Mouse (Mus musculus) kidney, postnatal 25 days (tissue): ENCODE results near the gene Ugt1a8.

Experiments
- DNase-seq, 2 experiments: peaks; one replicate each; pipeline ENCODE4 v3.0.0; 2021; ENCODE audit warnings: mixed read lengths in 2 of 2

Ugt1a8 gene

GRCm38 (mm10) chr1:88238771-88239170, 151.2 kb downstream of the Ugt1a8 start:
- peak in 1 of 2 experiments; percentile 60 for DNase-seq

GRCm38 (mm10) chr1:88240072-88240471, 152.5 kb downstream of the Ugt1a8 start:
- peak in 1 of 2 experiments; percentile 64 for DNase-seq

- DNase-seq = peak in 1 of 2 experiments; percentile 59
These were observed 153.0 kb downstream of the Ugt1a8 start for GRCm38 (mm10) chr1:88240579-88240978.

- peak in 1 of 2 experiments; percentile 51 for DNase-seq
These were observed 156.2 kb downstream of the Ugt1a8 start for GRCm38 (mm10) chr1:88243861-88244260.

GRCm38 (mm10) chr1:88245881-88246280, 158.3 kb downstream of the Ugt1a8 start:
- peak in 1 of 2 experiments; percentile 59 for DNase-seq

- no peak for DNase-seq
These were observed 158.8 kb downstream of the Ugt1a8 start for GRCm38 (mm10) chr1:88246386-88246785.

- no peak for DNase-seq
These were observed 160.0 kb downstream of the Ugt1a8 start for GRCm38 (mm10) chr1:88247660-88248059.

GRCm38 (mm10) chr1:88248658-88249057, 161.0 kb downstream of the Ugt1a8 start:
- no peak for DNase-seq

- no peak for DNase-seq
These were observed 162.0 kb downstream of the Ugt1a8 start for GRCm38 (mm10) chr1:88249596-88249995.

GRCm38 (mm10) chr1:88250023-88250422, 162.4 kb downstream of the Ugt1a8 start:
- DNase-seq = no peak

GRCm38 (mm10) chr1:88253106-88253505, 165.5 kb downstream of the Ugt1a8 start:
- no peak for DNase-seq

- DNase-seq = no peak
These were observed 165.9 kb downstream of the Ugt1a8 start for GRCm38 (mm10) chr1:88253540-88253939.

GRCm38 (mm10) chr1:88254793-88255465, 167.3 kb downstream of the Ugt1a8 start:
- no peak for DNase-seq

- DNase-seq = no peak
These were observed 167.8 kb downstream of the Ugt1a8 start for GRCm38 (mm10) chr1:88255466-88255857.

GRCm38 (mm10) chr1:88255989-88256754, 168.6 kb downstream of the Ugt1a8 start:
- no peak for DNase-seq

GRCm38 (mm10) chr1:88256886-88257663, 169.5 kb downstream of the Ugt1a8 start:
- no peak for DNase-seq

- no peak for DNase-seq
These were observed 170.1 kb downstream of the Ugt1a8 start for GRCm38 (mm10) chr1:88257681-88258080.

- peak in 1 of 2 experiments; percentile 50 for DNase-seq
These were observed 170.7 kb downstream of the Ugt1a8 start for GRCm38 (mm10) chr1:88258361-88258760.

GRCm38 (mm10) chr1:88258881-88259642, 171.4 kb downstream of the Ugt1a8 start:
- peak in 1 of 2 experiments; percentile 78 for DNase-seq

GRCm38 (mm10) chr1:88259643-88260024, 172.0 kb downstream of the Ugt1a8 start:
- DNase-seq = peak in 1 of 2 experiments; percentile 65

GRCm38 (mm10) chr1:88260114-88260513, 172.5 kb downstream of the Ugt1a8 start:
- peak; percentile 77 to 90 for DNase-seq

GRCm38 (mm10) chr1:88260604-88261377, 173.2 kb downstream of the Ugt1a8 start:
- DNase-seq = peak in 1 of 2 experiments; percentile 50
